Mouse (Mus musculus) lung, embryonic 14.5 days (tissue): ENCODE data around the gene Plppr2. TPM values are rescaled to one million over a fixed set of nuclear protein-coding genes. Genes with fewer than 3 reads are reported as not detected.

Experiments used
- ATAC-seq: fragments of 200-750 bp; cut with Nextera tagmentation; 2 replicates; pipeline ENCODE4 v1.8.0; 2017; ENCODE audit warnings: mild to moderate bottlenecking, moderate TSS enrichment, moderate library complexity; ENCODE audit not compliant: insufficient read depth
- DNase-seq: peaks from one replicate; pipeline ENCODE4 v3.0.0-alpha.2; 2015
- H3K27ac ChIP-seq: fragments of 300-500 bp; sonication (generic); 2 replicates; pipeline ENCODE4 v1.5.1; 2014; ENCODE audit warnings: low read depth, mild to moderate bottlenecking, moderate library complexity
- H3K27me3 ChIP-seq: fragments of 300-500 bp; sonication (generic); 2 replicates; pipeline ENCODE4 v1.6.1; 2014; ENCODE audit warnings: low read length, control low read depth; ENCODE audit not compliant: insufficient read depth
- H3K36me3 ChIP-seq: fragments of 300-500 bp; sonication (generic); 2 replicates; pipeline ENCODE4 v1.6.1; 2014; ENCODE audit warnings: control low read depth; ENCODE audit not compliant: insufficient read depth
- H3K4me1 ChIP-seq: fragments of 300-500 bp; sonication (generic); 2 replicates; pipeline ENCODE4 v1.6.1; 2014; ENCODE audit warnings: antibody characterized with exemption, control low read depth; ENCODE audit not compliant: insufficient read depth
- H3K4me2 ChIP-seq: fragments of 300-500 bp; sonication (generic); 2 replicates; pipeline ENCODE4 v1.6.1; 2014; ENCODE audit warnings: mild to moderate bottlenecking
- H3K4me3 ChIP-seq: fragments of 300-500 bp; sonication (generic); 2 replicates; pipeline ENCODE4 v1.5.1; 2014; ENCODE audit warnings: low read depth, low read length
- H3K9ac ChIP-seq: fragments of 300-500 bp; sonication (generic); 2 replicates; pipeline ENCODE4 v1.6.1; 2014
- H3K9me3 ChIP-seq: fragments of 300-500 bp; sonication (generic); 2 replicates; pipeline ENCODE4 v1.6.1; 2016; ENCODE audit warnings: low read depth, low read length, control low read depth
- CTCF ChIP-seq: IDR thresholded peaks from 2 replicates; pipeline ENCODE4 v1.5.1; 2016; ENCODE audit warnings: antibody characterized with exemption, low read depth
- WGBS: fragments of 180-500 bp; shearing (Covaris S2); extraction: QIAGEN DNeasy Blood & Tissue Kit; methylation state at CpG from one replicate; pipeline ENCODE4 v1.1.7; 2014; 5-methylcytosine and 5-hydroxymethylcytosine counted together
- polyA plus RNA-seq: library from polyadenylated mRNA; unstranded; fragments of >200 nt; fragmentation: Nextera tagmentation; extraction: Ambion mirVana; gene quantifications from 2 replicates; pipeline ENCODE4 v1.2.1, GENCODE M21; 2014

The Plppr2 gene
- polyA plus RNA-seq, 1 experiment from 2014 or later, result 10.2 TPM

- Histone ChIP-seq H3K4me2 (no peak overlapping the region), H3K27me3 (no peaks in the 10 kb centered on the region), H3K27ac (peak overlapping the region; percentile 43), H3K4me3 (0 out of 2 replicates have a peak overlapping the region, but pooled peaks have one; percentile 1), H3K9ac (no peak overlapping the region), H3K9me3 (no peaks in the 10 kb centered on the region), H3K4me1 (peaks cover 10% of the 10 kb centered on the region; the same call in 1 of the 2 replicates), H3K36me3 (no peaks in the 10 kb centered on the region)
- DNase-seq, result peak; percentile 94
- WGBS, result 32% methylated on average over 6 of the region's 6 CpGs
- no peak for TF ChIP-seq CTCF
- ATAC-seq, result peak; percentile 77
Observed at GRCm38 (mm10) chr9:21924099-21924493, 12.7 kb upstream of the Plppr2 start.

GRCm38 (mm10) chr9:21925034-21925433, 11.8 kb upstream of the Plppr2 start:
- no peak overlapping the region for H3K9ac ChIP-seq
- H3K36me3 ChIP-seq, result no peaks in the 10 kb centered on the region
- no peak overlapping the region for H3K27ac ChIP-seq
- 85% methylated on average over 3 of the region's 3 CpGs for WGBS
- no peak overlapping the region for H3K4me3 ChIP-seq
- H3K4me1 ChIP-seq, result peaks cover 10% of the 10 kb centered on the region; the same call in 1 of the 2 replicates
- ATAC-seq, result no peak
- no peak for DNase-seq
- TF ChIP-seq CTCF, result no peak
- no peaks in the 10 kb centered on the region for H3K27me3 ChIP-seq
- no peaks in the 10 kb centered on the region for H3K9me3 ChIP-seq
- H3K4me2 ChIP-seq, result no peak overlapping the region

GRCm38 (mm10) chr9:21925506-21925905, 11.3 kb upstream of the Plppr2 start:
- ATAC-seq (no peak), DNase-seq (no peak)
- peaks cover 10% of the 10 kb centered on the region; the same call in 1 of the 2 replicates for H3K4me1 ChIP-seq
- TF ChIP-seq CTCF, result no peak
- H3K4me3 ChIP-seq, result no peak overlapping the region
- no peaks in the 10 kb centered on the region for H3K36me3 ChIP-seq
- H3K27me3 ChIP-seq, result no peaks in the 10 kb centered on the region
- H3K9me3 ChIP-seq, result no peaks in the 10 kb centered on the region
- H3K4me2 ChIP-seq, result no peak overlapping the region
- 93% methylated on average over 1 of the region's 1 CpGs for WGBS
- no peak overlapping the region for H3K9ac ChIP-seq
- no peak overlapping the region for H3K27ac ChIP-seq

- Histone ChIP-seq H3K9ac (no peak overlapping the region; the same call in 1 of the 2 replicates), H3K4me1 (peaks cover 10% of the 10 kb centered on the region; the same call in 1 of the 2 replicates), H3K4me3 (peak overlapping the region; percentile 44; the same call in 1 of the 2 replicates), H3K27ac (no peak overlapping the region), H3K9me3 (no peaks in the 10 kb centered on the region), H3K36me3 (no peaks in the 10 kb centered on the region), H3K4me2 (peak overlapping the region; percentile 66), H3K27me3 (no peaks in the 10 kb centered on the region)
- no peak for ATAC-seq
- no peak for TF ChIP-seq CTCF
- DNase-seq, result peak; percentile 4
- WGBS, result 70% methylated on average over 6 of the region's 6 CpGs
Observed at GRCm38 (mm10) chr9:21926155-21926554, 10.7 kb upstream of the Plppr2 start.

- no peak for ATAC-seq
- 3% methylated on average over 6 of the region's 6 CpGs for WGBS
- no peaks in the 10 kb centered on the region for H3K9me3 ChIP-seq
- no peaks in the 10 kb centered on the region for H3K27me3 ChIP-seq
- peaks cover 10% of the 10 kb centered on the region; the same call in 1 of the 2 replicates for H3K4me1 ChIP-seq
- TF ChIP-seq CTCF, result no peak
- peak overlapping the region; percentile 44 for H3K4me3 ChIP-seq
- H3K27ac ChIP-seq, result peak overlapping the region; percentile 3; the same call in 1 of the 2 replicates
- DNase-seq, result peak; percentile 45
- H3K9ac ChIP-seq, result peak overlapping the region; percentile 58
- H3K36me3 ChIP-seq, result no peaks in the 10 kb centered on the region
- H3K4me2 ChIP-seq, result peak overlapping the region; percentile 66
Observed at GRCm38 (mm10) chr9:21926784-21927183, 10.0 kb upstream of the Plppr2 start.

GRCm38 (mm10) chr9:21927208-21927753, 9.6 kb upstream of the Plppr2 start, which contains the start of the genes Ccdc159 and Tmem205:
Gene Ccdc159 (plus strand): TSS chr9:21927471.
Gene Tmem205 (minus strand): TSS chr9:21927556.
- H3K4me2 ChIP-seq, result peak within 1 kb of the TSS; percentile 66
- no peaks in the 10 kb centered on the region for H3K9me3 ChIP-seq
- ATAC-seq, result peak; percentile 97
- TF ChIP-seq CTCF, result no peak
- H3K4me3 ChIP-seq, result peak within 1 kb of the TSS; percentile 44
- H3K36me3 ChIP-seq, result no peaks in the 10 kb centered on the region
- peak within 1 kb of the TSS; percentile 55; the same call in 1 of the 2 replicates for H3K27ac ChIP-seq
- under 1% methylated on average over 28 of the region's 28 CpGs for WGBS
- H3K27me3 ChIP-seq, result no peaks in the 10 kb centered on the region
- peaks cover 10% of the 10 kb centered on the region; the same call in 1 of the 2 replicates for H3K4me1 ChIP-seq
- DNase-seq, result peak; percentile 98
- H3K9ac ChIP-seq, result peak within 1 kb of the TSS; percentile 58

- WGBS, result 73% methylated on average over 3 of the region's 3 CpGs
- no peaks in the 10 kb centered on the region for H3K36me3 ChIP-seq
- H3K4me1 ChIP-seq, result peaks cover 8% of the 10 kb centered on the region; the same call in 1 of the 2 replicates
- no peak for ATAC-seq
- no peak overlapping the region for H3K27ac ChIP-seq
- no peak for DNase-seq
- no peak overlapping the region for H3K9ac ChIP-seq
- no peaks in the 10 kb centered on the region for H3K27me3 ChIP-seq
- H3K4me2 ChIP-seq, result no peak overlapping the region
- H3K9me3 ChIP-seq, result no peaks in the 10 kb centered on the region
- no peak for TF ChIP-seq CTCF
- no peak overlapping the region for H3K4me3 ChIP-seq
Observed at GRCm38 (mm10) chr9:21929208-21929607, 7.6 kb upstream of the Plppr2 start.
